Mouse (Mus musculus): ENCODE data around the gene 1600014C23Rik.

DNA sequence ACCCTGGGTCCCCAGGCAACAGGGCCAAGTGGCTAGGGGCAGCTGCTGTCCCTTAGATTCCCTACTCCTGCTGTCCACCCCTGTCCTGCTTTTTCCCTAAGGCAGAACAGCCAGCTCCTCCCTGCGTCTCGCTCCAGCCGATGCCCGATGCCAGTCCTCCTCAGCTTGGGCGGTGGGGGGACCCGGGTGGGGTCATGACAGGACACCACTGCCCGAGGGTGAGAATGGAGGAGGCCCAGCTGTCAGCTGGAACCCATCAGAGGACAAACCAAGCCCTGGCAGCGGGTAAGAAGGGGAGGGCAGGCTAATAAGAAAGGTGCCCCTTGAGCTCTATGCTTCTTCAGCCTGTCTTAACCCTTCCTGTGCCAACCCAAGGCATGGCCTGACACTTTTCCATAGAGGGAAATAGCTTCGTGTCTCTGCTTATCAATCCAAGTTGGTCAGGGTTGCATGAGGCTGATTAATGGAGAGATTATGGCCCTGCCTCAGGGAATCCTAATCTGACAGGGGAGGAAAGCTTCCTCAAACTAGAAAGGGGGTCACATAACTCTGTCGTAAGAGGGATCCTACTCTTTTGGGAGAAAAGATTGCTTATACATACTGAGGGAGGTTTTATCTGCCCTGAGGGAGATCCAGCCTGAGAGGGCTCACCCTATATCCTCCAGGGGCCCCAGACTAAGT, 27.5 kb upstream of the 1600014C23Rik start:
- no peak for TF ChIP-seq CTCF (IDR thresholded peaks at IDR 0.05; ENCODE audit: control insufficient read depth, insufficient read depth, low read length)
- no peak for TF ChIP-seq POLR2A (IDR thresholded peaks at IDR 0.05; ENCODE audit: borderline replicate concordance, control insufficient read depth, low read depth, low read length)

All from bone marrow, adult 2 months (tissue).